Mouse (Mus musculus) layer of hippocampus, postnatal 25 days (tissue): ENCODE measurements around the gene Lpp. TPM values are rescaled to one million over a fixed set of nuclear protein-coding genes. Genes with fewer than 3 reads are reported as not detected.

Source experiments
- DNase-seq, 2 experiments: peaks; one replicate each; pipeline ENCODE4 v3.0.0; 2022; ENCODE audit warnings: mixed read lengths in 2 of 2, low spot score in 1 of 2; ENCODE audit errors: extremely low spot score in 1 of 2
- total RNA-seq, 2 experiments: library from RNA; stranded (reverse); gene quantifications; 2 replicates each; pipeline ENCODE4 v1.2.3; 2021

Gene Lpp
- total RNA-seq, 2 experiments from 2014 or later = 7.2 to 8.6 TPM

DNA sequence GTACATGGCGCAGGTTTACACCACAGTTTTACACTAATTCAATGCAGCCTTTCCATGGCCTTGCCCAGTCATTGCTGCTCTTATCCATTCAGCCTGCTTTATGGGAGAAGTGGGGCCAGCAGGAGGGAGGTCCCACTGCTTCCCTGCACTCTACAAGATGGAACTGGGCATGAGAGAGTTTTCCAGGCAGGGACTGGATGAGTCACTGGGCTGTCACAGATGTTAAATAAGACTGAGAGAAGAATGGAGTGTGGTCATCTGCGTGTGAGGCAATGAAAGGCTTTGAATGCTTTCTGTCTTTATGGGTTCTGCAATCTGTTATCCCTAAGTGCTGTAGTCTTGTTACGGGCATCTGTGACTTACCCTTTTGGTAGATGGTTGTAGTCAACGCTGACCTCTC lies 102.2 kb downstream of the Lpp start:
- no peak for DNase-seq

DNA sequence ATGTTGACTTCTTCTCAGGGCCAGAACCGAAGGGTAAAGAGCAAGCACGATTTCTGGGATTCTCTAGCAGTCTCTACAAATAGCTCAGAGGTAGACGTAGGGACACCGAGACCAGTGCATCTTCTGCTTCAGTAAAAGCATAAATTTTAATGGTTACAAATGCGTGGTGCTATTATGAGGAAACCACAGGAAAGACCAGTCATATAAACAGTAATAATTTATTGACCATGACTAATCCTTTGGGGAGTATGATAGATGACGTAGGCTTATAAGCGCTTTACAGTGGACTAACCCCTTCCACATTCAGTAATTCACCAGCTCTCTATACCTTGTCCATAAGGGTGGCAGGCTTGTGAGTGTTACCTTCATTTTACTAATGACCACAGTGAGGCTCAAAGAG lies 103.3 kb downstream of the Lpp start:
- DNase-seq = no peak

DNA sequence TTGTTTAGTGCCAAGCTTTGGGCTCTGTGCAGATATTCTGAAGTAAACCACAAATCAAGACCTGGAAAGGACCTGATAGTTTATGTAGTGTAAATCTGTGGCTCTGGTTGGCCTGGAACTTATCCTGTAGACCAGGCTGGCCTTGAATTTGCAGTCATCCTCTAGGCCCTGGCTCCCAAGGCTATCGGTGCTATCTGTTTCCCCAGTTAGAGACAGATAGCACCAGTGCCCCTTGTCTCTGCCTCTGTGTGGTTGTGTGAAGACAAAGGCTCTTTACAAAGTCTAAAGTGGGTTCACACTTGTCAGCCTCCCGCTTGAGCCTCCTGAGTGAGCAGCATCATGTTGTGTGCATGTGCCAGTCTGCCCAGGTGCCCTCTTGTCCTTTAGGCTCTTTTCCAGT lies 104.1 kb downstream of the Lpp start:
- no peak for DNase-seq

DNA sequence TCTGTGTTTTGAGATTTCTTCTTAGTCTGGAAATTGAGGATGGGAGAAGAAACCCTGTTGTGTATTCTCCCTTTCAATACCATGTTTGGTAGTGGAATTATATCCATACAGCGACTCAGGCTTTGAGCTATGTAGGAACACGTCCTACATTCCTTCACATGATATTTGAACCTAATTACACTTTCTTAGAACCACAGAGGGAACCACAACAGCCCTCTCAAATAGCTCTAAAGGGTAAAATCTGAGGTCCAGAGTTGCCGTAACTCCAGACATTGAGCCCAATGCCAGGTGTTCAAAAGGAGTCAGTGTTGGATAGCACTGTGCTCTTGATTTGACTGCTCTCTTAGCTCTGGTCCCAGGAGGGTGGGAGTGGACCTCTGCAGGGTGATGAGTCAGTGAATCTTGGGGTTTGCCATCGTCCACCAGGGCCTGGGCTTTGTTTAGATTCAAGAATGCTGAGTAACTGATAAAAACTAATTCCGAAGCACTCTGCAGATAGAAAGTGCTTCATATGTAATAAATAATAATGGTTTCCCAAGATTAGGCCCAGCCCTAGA lies 104.9 kb downstream of the Lpp start:
- no peak for DNase-seq

DNA sequence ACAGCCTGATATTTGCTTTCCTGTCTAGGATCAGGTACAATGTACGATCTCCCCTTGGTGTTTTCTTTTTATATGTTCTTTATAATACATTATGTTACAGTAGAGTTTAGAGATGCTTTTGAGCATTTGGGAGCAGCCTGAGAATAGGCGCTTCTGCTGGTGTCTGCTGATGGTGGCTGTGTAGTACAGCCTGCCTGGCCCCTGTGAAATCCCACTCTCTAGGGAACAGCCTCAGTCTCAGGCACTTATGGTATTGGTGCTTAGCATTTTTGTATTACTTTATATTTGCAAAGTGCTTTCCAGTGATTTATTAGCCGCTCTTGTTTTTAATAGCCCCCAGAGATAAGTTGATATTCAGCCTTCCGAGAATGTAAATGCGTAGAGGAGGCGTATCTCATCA lies 107.9 kb downstream of the Lpp start:
- no peak for DNase-seq

DNA sequence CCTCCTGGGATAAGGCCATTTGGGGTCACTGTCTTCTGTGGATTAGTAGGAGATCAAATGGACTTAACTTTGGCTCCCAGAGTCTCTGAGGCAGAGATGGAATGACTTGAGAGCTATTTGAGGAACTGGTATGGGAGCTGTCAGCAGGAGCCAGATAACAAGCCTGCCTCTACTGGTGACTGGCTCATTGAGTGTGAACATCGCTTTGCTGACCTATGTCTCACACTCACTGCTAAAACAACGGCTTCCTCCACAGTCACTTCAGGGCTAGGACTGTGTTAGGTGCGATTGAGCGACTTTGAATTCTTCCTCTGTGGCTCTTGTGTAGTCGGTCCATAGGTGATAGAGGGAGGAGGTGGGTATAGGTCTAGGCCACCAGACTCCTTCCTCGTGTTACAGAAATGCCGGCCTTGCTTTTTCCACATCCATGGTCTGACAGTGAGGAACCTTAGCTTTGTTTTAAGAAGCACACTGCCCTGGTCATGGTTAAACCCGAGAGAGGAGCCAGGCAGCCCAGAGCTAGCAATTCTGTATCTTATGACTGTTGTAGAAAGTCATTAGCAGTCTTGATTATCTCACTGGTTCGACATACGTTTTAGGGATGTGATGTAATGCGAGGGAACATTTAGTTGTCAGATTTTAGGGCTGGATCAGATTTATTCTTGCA lies 108.5 kb downstream of the Lpp start:
- no peak for DNase-seq

DNA sequence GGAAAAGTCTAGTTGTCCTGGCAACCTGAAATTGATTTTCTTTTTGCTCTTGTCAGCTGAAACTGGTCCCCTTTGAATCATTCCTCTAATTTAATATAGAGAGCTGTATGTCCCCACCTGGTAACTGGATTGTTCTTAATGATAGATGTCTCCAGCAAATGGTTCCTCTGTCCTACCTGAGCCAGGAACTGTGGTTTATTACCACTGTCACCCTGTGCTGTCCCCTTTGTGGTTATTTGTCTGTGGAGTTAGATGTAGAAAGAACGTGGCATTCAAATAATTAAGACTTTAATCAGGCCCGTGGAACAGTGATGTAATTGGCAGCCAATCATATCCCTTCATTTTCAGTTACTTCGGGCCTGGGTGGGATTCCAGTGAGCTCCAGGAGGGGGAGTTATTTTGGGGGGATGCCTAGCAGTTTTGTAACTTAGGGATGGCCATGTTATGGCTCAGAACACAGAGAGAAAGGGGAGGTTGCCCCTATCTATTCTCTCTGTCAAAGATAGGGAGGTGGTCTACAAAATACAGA lies 109.1 kb downstream of the Lpp start:
- no peak for DNase-seq

DNA sequence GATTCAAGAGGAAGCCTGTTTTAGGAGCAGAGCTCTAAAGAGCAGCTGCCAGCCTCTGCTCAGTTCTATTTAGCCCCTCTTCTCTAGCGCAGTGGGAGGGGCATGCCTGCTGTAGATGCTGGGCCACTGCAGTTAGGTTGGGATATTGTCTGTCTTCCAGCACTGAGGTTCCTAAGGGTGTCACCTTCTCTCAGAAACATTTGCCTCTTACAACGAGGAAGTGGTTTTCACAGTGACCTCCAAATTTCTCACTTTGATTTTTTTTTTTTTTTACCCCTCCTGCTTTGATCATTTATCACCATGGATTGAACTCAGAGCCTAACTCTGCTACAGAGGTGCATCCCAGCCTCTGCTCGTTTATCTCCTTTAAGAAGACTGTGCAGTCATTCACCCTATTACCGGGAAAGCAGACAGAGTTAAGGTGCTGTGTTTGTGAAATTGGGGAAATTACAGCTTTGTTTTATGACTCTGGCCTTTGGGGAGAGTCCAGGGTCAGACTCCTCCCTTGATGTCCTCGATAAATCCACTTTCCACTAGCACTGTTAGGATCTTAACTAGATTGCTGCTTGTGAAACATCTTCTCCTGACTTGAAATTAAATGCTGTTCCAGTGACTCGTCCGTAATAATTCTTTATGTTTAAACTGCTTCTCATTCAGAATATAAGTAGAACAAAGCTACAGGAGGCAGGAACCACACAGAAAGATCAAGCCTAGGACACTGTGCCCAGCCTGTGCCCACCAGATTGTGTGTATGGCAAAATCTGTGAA lies 111.7 kb downstream of the Lpp start:
- no peak for DNase-seq

DNA sequence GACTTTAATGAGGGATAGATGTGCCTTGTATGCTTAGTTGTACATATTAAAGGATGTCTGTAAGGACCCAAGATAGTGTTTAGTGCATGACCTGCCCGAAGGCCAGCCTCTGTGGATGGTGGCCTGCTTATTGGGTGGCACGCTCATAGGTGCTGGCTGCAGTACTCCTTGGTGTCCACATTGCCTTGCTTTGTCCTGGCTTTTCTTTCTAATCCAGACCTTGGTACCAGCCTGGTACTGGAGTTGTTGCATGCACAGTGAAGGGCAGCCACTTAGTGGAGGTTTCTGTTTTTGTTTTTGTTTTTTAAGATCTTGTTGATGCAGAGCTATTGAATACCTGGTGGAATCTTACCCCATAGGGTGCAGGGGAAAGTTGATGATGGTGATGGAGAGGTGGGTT lies 112.9 kb downstream of the Lpp start:
- no peak for DNase-seq

DNA sequence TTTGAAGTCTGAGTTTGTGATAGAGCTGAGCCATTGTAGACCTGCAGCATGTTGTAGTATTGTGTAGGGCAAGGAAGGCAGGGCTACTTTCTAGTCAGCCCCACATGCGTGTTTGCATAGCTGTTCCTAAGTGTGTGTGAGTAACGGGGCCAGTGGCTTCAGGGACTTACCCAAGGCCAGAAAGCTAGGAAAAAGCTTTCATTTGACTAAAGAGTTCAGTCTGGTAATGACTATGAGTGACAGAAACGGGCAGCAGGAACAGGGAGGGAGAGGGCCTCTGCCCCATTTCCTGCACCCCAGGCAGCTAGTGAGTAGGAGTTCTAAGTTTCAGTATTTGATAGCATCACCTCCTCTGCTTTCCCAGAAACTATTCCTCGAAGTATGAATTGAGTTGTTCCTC lies 113.4 kb downstream of the Lpp start:
- no peak for DNase-seq

DNA sequence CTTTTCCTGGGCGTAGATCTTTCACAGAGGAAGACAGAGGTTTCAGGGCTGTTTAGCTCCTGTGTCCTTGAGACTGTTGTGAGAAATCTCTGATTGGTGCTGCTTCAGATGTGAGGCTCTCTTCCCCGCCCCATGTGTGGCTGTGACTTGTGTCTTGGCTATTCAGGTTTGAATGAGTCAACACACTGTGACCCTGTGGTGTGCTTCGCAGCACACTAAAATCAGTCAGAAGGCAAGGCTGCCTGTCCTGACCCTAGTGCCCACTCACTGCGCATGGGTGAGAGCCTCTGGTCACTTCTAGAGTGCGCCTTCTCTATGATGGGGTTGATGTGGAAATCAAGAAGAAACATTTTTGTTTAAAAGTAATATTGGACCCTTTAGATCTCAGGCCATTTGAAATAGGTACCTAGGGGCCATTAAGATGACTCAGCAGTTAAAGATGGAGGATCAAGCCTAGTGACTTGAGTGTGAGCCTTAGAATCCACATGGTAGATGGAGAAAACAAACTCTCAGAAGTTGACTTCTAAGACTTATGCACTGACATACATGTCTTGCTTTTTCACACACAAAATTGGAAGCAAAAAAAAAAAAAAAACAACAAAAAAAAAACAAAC lies 114.7 kb downstream of the Lpp start:
- DNase-seq = no peak

DNA sequence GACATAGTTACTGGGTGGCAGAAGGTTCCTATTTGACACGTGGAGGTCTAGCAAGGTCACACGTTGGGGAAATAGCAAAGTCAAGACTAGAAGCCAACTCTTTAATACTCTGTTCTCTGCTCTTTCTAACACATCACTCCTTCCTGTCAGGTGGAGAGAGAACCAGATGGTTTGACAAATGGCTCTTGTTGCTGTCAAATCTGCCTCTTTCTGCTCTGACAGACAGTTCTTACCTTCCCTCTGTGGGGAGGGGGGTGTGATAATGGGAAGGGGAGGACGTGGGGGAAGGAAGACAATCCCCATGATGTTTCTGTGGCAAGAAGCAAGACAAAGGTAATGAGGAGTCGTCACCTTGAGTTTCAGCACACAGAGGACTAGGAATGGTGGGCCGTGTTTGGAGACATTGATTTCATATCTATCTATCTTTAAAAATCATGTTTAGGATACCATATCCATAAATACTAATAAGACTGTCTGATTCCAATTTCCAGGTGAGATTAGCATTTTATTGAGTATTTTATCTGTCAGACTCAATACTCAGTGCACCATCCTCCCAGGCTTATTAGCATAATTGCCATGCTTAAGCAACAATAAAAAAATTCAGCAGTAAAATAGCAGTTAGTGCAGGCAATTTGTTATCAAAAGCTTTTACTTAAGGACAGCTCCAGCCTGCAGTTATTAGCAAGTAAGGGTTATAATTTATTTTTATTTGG lies 115.9 kb downstream of the Lpp start:
- DNase-seq = no peak

DNA sequence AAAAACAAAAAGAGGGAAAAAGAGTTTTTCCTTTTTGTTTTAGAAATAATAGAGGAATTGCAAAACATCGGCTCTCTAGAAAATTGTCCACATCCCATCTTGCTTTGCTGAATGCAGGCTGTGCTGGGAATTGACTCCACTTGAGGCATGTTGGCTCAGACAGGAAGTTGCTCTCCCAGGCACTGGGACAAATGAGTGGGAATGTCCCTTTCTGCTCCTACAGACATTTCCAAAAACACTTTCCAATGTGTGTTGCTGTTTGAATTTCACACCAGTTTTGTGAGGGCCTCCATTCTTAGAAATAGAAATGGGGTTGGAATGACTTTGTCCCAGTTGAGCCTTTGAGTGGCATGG lies 116.5 kb downstream of the Lpp start:
- DNase-seq = no peak

DNA sequence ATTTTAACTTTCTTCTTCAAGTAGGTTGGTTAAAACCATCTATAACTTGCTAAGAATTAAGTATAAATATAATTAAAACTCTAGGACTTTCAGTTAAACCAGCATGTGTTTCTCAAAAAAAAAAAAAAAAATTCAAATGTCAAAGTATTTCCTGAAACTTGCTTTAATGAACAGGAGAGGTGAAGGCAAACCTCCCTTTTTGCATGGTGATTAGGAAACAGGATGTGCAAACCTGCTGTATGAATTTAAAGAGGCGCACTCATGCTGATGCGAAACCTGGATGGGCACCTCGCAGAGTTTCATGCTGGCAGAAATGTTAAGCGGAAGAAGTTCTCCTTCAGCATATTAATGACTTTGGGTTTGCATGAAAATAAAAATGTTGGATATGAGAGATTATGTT lies 119.9 kb downstream of the Lpp start:
- DNase-seq = no peak

DNA sequence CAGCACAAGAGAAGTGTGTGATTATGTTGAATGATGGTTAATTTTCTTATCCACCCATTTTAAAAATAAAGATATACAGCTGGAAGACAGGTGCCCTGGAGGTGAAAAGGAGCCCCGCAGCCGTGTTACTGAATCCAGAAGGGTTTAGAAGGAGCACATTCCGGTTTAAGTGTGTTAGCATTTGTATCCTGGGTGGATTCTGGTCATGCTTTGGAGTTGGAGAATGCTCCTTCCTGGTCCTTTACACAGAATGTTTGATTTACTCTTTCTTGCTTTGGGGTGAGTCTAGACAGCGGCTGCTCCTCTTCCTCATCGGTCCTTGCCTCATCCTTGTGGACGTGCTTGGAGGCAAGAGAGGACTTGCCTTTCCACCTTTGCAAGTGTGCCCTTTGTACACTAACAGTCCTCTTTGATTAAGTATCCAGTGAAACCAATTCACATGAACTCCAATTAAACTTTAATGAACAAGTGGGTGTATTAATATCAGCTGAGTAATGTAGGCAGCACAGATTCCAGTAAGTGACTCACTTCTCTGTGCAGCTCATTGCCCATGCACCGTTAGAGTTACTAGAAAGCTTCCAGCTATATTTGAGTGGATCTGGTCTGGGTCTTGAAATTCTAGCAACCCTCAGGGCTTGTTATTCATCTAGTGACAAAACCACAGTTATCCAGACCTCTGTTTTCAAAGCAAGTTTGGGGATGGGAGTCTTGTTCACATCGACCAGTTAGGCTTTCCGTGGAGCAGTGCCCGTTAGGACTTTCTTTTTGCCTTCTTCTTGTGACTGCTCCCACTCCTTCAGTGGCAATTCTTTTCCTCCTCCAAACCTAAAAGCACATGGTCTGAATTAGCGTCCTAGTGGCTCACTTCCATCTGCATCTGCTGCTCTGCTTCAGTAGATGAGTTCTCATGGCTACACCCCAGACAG lies 121.8 kb downstream of the Lpp start:
- DNase-seq = no peak

DNA sequence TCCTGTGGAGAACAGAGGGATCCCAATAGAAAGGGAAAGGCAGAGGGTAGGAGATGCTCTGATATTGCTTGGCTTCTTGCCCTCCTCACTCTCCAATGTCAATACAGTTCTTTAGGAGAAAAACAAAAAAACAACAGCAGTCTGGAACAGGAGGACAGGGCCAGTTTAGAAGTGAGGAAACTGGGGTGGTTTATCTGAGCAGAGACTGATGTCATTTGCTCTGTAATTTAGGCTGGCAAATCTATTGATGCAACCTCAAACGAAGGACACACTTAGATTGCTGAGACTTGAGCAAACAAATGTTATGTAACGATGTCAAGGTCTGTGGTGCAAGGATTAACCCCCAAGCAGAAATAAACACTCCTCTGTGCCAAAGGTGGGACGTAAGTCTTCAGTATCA lies 123.7 kb downstream of the Lpp start:
- DNase-seq = no peak

DNA sequence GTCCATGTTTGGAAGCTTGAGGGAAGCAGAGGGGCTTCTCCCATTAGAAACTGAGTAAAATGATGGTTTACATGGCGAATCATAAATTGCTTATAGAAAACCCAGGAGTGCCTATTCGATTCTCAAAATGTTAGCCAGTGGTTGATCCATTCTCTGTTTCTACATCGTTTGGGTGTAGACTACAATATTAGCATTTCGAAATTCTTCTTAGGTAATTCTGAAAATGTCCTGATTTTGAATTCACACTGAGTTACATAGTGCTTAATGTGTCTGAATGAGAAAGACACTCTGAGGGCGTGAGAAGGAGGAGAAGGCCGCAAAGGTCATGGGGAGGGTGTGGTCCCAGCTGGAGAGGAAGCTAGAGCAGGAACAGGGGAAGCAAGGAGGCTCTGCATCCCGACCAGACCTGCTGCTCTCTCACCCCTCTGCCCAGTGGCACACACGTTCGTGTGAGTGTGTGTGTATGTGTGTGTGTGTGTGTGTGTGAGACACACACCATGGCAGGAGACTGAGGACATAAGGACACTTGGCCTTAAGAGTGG lies 124.3 kb downstream of the Lpp start:
- DNase-seq = no peak

DNA sequence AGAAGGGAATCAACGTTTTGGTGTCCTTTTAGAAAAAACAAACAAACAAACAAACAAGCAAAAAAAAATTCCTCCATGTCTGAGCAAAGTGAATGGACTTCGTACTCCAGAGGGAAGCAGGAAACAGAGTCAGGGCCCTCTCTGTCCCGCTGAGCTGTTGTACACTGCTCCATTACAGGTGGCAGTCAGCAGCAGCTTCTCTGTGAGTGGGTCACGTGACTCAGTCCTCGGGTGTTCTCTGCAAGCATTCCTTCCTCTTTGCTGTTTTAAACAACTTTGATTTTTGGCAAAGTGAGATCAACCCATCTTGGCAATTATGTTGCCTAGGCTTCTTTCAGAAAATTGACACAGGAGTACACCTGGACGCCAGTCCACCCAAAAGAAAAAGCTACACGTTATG lies 125.5 kb downstream of the Lpp start:
- no peak for DNase-seq

DNA sequence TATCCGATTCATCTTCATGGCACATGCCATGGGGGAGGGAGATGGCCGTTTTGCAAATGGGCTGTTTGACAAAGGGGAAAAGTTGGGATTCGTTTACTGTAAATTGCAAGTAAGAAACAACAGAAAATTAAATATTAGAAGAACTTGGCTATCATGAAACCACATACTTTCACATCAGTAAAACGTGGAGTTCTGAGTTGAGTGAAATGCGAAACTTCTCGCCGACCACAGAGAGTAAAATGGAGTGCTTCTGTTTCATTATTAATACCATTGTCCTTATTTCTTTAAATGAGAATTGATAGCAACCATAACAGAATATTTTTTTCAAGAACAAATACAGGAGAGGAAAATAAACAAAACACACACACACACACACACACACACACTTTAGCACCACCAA lies 133.9 kb downstream of the Lpp start:
- DNase-seq = no peak

DNA sequence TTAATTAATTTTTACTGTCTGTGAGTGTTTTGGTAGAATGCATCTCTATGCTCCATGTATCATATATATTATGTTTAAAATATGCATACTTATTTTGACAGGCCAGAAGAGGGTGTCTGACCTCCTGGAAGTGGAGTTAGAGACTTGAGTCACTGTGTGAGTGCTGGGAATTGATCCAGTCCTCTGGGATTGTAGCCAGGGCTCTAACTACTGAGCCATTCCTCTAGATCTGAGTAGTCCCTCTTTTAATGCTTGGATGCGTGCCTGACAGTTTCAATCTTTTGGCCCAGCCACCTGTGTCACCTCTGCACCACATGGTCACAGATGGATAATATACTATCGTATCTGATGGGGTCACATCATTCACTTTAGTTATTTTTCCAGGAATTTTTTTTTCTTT lies 138.4 kb downstream of the Lpp start:
- DNase-seq = no peak
